Mouse (Mus musculus): ENCODE results near the gene Bcas1. TPM values are rescaled to one million over a fixed set of nuclear protein-coding genes. Genes with fewer than 3 reads are reported as not detected.

The Bcas1 gene
- polyA plus RNA-seq, 1 experiment from 2014 or later = 0.33 TPM

DNA sequence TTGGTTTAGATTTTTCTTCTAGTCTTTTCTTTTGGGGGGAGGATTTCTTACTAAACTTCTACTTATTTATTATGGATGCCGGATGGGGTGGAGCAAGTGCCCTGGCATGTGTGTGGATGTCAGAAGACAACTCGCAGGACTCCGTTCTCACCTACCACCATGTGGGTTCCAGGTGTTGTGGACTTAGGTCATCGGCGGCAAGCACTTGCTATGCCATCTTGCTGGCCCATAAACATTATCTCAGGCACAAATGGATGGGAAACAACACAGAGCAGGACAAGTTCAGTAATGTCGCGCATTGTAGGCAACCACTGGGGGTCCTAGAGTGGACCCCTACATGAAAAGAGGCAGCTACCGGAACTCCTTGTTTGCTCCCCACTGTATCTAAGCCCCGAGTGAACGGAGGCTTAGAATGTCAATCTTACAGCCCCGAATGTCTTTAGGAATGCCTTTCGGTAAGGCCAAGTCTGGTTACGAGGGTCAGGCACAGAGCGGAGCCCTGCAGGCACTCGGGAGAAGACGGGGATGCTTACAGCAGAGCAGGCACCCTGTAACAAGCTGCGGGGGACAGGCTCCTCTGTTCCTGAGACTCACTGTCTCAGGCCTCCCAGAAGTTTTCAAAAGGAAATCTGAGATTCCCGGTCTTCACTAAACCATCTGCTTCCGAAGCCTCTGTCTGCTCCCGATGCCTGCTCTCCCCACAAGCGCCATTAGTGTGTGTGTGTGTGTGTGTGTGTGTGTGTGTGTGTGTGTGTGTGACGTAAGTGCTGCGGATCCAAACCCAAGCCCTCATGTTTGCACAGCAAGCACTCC lies 16.8 kb downstream of the Bcas1 start:
- 0 out of 2 replicates have a peak overlapping the region, but pooled peaks have one; percentile 6 for H3K4me3 ChIP-seq (ENCODE audit: low read depth, low read length)
- ATAC-seq (replicated peaks; ENCODE audit: low FRiP score) (0 out of 2 replicates have a peak, but pooled peaks have one; percentile 39), DNase-seq (ENCODE audit: low spot score) (no peak)
- H3K4me1 ChIP-seq (replicated peaks; ENCODE audit: control insufficient read depth, insufficient read depth, low read length) = no peaks in the 10 kb centered on the region
- H3K4me2 ChIP-seq (ENCODE audit: low read depth, low read length, severe bottlenecking) = peak overlapping the region; percentile 29; the same call in 1 of the 2 replicates
- H3K27me3 ChIP-seq (ENCODE audit: control insufficient read depth, insufficient read depth, low read length) = no peaks in the 10 kb centered on the region
- 36% methylated on average over 23 of the region's 23 CpGs for WGBS
- H3K27ac ChIP-seq (ENCODE audit: low read depth, low read length) = no peak overlapping the region
- H3K36me3 ChIP-seq (ENCODE audit: control insufficient read depth, insufficient read depth, low read length) = no peaks in the 10 kb centered on the region
- peak overlapping the region; percentile 28; the same call in 1 of the 2 replicates for H3K9ac ChIP-seq (ENCODE audit: low read length)
- H3K9me3 ChIP-seq (ENCODE audit: control insufficient read depth, low read length) = no peaks in the 10 kb centered on the region

DNA sequence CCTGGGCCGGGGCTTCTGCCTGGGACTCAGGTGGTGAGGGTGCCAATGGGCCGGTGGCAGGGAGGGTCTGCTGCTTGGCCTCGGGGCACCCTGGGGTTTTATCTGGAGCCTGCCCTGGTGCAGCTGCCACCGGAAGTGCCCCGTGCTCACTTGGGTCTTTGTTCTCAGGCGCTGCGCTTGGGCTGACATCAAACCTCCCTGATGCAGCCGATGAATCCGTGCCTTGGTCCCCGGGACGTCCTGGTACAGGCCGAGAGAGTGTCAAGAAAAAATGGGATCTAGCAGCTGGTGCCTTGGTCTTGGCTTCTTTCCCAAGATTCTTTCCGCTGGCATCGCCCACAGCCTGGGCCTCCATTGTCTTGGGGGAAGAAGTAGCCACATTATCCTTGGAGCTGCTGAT lies 21.2 kb downstream of the Bcas1 start:
- no peak for ATAC-seq (replicated peaks; ENCODE audit: low FRiP score)
- Histone ChIP-seq H3K4me2 (ENCODE audit: low read depth, low read length, severe bottlenecking) (no peak overlapping the region), H3K27ac (ENCODE audit: low read depth, low read length) (no peak overlapping the region), H3K4me3 (ENCODE audit: low read depth, low read length) (no peak overlapping the region), H3K36me3 (ENCODE audit: control insufficient read depth, insufficient read depth, low read length) (no peaks in the 10 kb centered on the region), H3K9ac (ENCODE audit: low read length) (no peak overlapping the region), H3K4me1 (replicated peaks; ENCODE audit: control insufficient read depth, insufficient read depth, low read length) (no peaks in the 10 kb centered on the region; the same call in 1 of the 2 replicates), H3K9me3 (ENCODE audit: control insufficient read depth, low read length) (no peaks in the 10 kb centered on the region), H3K27me3 (ENCODE audit: control insufficient read depth, insufficient read depth, low read length) (no peaks in the 10 kb centered on the region)
- WGBS = 68% methylated on average over 14 of the region's 14 CpGs
- no peak for DNase-seq (ENCODE audit: low spot score)

GRCm38 (mm10) chr2:170404781-170405573 lies 22.7 kb downstream of the Bcas1 start:
- 20% methylated on average over 18 of the region's 18 CpGs for WGBS

DNA sequence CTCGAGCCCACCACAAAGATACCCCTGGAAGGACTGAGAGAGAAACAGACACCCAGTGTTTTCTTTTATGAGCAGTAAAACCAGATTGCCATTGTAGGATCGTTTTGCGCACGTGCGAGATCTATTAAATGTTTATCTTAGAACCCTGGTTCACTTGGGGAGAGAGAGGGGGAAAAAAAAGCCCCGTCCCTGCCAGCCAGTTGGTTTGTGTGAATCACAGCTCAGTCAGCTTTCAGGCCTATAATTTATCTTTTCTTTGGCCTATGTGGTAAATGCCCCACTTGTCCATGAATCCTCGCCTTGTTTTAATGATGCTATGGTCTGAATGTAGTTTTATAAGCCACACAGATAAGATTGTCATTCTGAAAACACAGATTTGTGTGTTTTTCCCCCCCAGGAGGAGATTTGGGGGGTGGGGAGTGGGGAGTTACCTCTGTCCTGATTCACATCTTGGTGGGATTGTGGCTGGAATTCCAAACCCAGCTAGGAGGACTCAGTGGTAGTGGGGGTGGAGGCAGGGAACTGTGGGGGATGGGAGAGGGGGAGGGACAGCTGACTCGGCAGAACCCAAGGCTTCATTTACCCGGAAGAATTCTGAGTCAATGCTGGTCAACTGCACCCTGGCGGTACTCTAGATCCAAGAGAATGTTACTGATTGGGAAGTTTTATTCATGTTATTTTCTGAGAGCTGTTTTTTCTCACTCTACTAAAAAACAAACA lies 23.8 kb downstream of the Bcas1 start:
- 41% methylated on average over 10 of the region's 10 CpGs for WGBS
- Histone ChIP-seq H3K4me3 (ENCODE audit: low read depth, low read length) (no peak overlapping the region), H3K27me3 (ENCODE audit: control insufficient read depth, insufficient read depth, low read length) (no peaks in the 10 kb centered on the region), H3K4me1 (replicated peaks; ENCODE audit: control insufficient read depth, insufficient read depth, low read length) (no peaks in the 10 kb centered on the region; the same call in 1 of the 2 replicates), H3K9ac (ENCODE audit: low read length) (no peak overlapping the region), H3K4me2 (ENCODE audit: low read depth, low read length, severe bottlenecking) (no peak overlapping the region), H3K9me3 (ENCODE audit: control insufficient read depth, low read length) (no peaks in the 10 kb centered on the region), H3K27ac (ENCODE audit: low read depth, low read length) (no peak overlapping the region), H3K36me3 (ENCODE audit: control insufficient read depth, insufficient read depth, low read length) (no peaks in the 10 kb centered on the region)
- no peak for ATAC-seq (replicated peaks; ENCODE audit: low FRiP score)
- no peak for DNase-seq (ENCODE audit: low spot score)

More at GRCm38 (mm10) chr2:170404781-170405573, 22.7 kb downstream of the Bcas1 start:
- Histone ChIP-seq H3K27me3 (ENCODE audit: control insufficient read depth, insufficient read depth, low read length) (no peaks in the 10 kb centered on the region), H3K36me3 (ENCODE audit: control insufficient read depth, insufficient read depth, low read length) (no peaks in the 10 kb centered on the region), H3K4me2 (ENCODE audit: low read depth, low read length, severe bottlenecking) (no peak overlapping the region), H3K4me1 (replicated peaks; ENCODE audit: control insufficient read depth, insufficient read depth, low read length) (no peaks in the 10 kb centered on the region; the same call in 1 of the 2 replicates), H3K9me3 (ENCODE audit: control insufficient read depth, low read length) (no peaks in the 10 kb centered on the region), H3K4me3 (ENCODE audit: low read depth, low read length) (no peak overlapping the region), H3K9ac (ENCODE audit: low read length) (no peak overlapping the region), H3K27ac (ENCODE audit: low read depth, low read length) (no peak overlapping the region)
- DNase-seq (ENCODE audit: low spot score) = no peak
- ATAC-seq (replicated peaks; ENCODE audit: low FRiP score) = no peak

- peak; percentile 68 for ATAC-seq (replicated peaks; ENCODE audit: low FRiP score)
- Histone ChIP-seq H3K4me2 (ENCODE audit: low read depth, low read length, severe bottlenecking) (peak overlapping the region; percentile 47), H3K9ac (ENCODE audit: low read length) (peak overlapping the region; percentile 47), H3K27ac (ENCODE audit: low read depth, low read length) (no peak overlapping the region), H3K4me3 (ENCODE audit: low read depth, low read length) (peak overlapping the region; percentile 20), H3K9me3 (ENCODE audit: control insufficient read depth, low read length) (no peaks in the 10 kb centered on the region), H3K27me3 (ENCODE audit: control insufficient read depth, insufficient read depth, low read length) (no peaks in the 10 kb centered on the region), H3K36me3 (ENCODE audit: control insufficient read depth, insufficient read depth, low read length) (no peaks in the 10 kb centered on the region), H3K4me1 (replicated peaks; ENCODE audit: control insufficient read depth, insufficient read depth, low read length) (no peaks in the 10 kb centered on the region; the same call in 1 of the 2 replicates)
- 3% methylated on average over 17 of the region's 17 CpGs for WGBS
- DNase-seq (ENCODE audit: low spot score) = peak; percentile 93
Measured at GRCm38 (mm10) chr2:170401211-170401799, 26.3 kb downstream of the Bcas1 start.

DNA sequence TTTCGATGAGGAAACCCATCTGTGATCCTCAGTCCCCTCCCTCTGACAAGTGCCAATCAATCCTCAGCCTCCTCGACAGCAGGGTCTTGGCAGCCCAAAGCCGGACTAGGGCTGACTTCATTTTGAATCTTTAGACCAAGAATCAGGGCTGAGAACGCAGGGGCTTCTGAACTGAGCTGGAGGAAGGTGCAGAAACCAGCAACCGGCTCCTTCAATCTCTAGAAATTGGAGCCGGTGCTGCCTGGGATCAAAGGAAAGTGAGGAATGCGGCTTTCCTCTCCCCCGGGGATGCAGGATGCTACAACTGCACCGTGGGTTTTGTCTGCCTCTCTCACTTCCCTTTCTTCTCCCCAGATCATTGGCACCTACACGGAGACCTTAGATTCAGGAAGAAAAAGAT lies 27.0 kb downstream of the Bcas1 start:
- DNase-seq (ENCODE audit: low spot score) = no peak
- H3K9ac ChIP-seq (ENCODE audit: low read length) = peak overlapping the region; percentile 47
- H3K27ac ChIP-seq (ENCODE audit: low read depth, low read length) = no peak overlapping the region
- 2% methylated on average over 10 of the region's 10 CpGs for WGBS
- peak overlapping the region; percentile 20; the same call in 1 of the 2 replicates for H3K4me3 ChIP-seq (ENCODE audit: low read depth, low read length)
- no peaks in the 10 kb centered on the region for H3K27me3 ChIP-seq (ENCODE audit: control insufficient read depth, insufficient read depth, low read length)
- no peaks in the 10 kb centered on the region; the same call in 1 of the 2 replicates for H3K4me1 ChIP-seq (replicated peaks; ENCODE audit: control insufficient read depth, insufficient read depth, low read length)
- peak overlapping the region; percentile 47; the same call in 1 of the 2 replicates for H3K4me2 ChIP-seq (ENCODE audit: low read depth, low read length, severe bottlenecking)
- no peak for ATAC-seq (replicated peaks; ENCODE audit: low FRiP score)
- no peaks in the 10 kb centered on the region for H3K9me3 ChIP-seq (ENCODE audit: control insufficient read depth, low read length)
- H3K36me3 ChIP-seq (ENCODE audit: control insufficient read depth, insufficient read depth, low read length) = no peaks in the 10 kb centered on the region

- Histone ChIP-seq H3K4me2 (ENCODE audit: low read depth, low read length, severe bottlenecking) (no peak overlapping the region), H3K4me1 (replicated peaks; ENCODE audit: control insufficient read depth, insufficient read depth, low read length) (no peaks in the 10 kb centered on the region), H3K27ac (ENCODE audit: low read depth, low read length) (no peak overlapping the region), H3K27me3 (ENCODE audit: control insufficient read depth, insufficient read depth, low read length) (no peaks in the 10 kb centered on the region), H3K36me3 (ENCODE audit: control insufficient read depth, insufficient read depth, low read length) (no peaks in the 10 kb centered on the region), H3K9me3 (ENCODE audit: control insufficient read depth, low read length) (peaks cover 2% of the 10 kb centered on the region; the same call in 1 of the 2 replicates), H3K9ac (ENCODE audit: low read length) (no peak overlapping the region), H3K4me3 (ENCODE audit: low read depth, low read length) (no peak overlapping the region)
- ATAC-seq (replicated peaks; ENCODE audit: low FRiP score) = no peak
- WGBS = 93% methylated on average over 1 of the region's 1 CpGs
- DNase-seq (ENCODE audit: low spot score) = no peak
Measured at GRCm38 (mm10) chr2:170391994-170392393, 35.7 kb downstream of the Bcas1 start.

GRCm38 (mm10) chr2:170388320-170388719 lies 39.3 kb downstream of the Bcas1 start:
- H3K4me2 ChIP-seq (ENCODE audit: low read depth, low read length, severe bottlenecking) = no peak overlapping the region
- WGBS = 82% methylated on average over 5 of the region's 5 CpGs
- no peak overlapping the region for H3K9ac ChIP-seq (ENCODE audit: low read length)
- H3K9me3 ChIP-seq (ENCODE audit: control insufficient read depth, low read length) = no peaks in the 10 kb centered on the region
- no peaks in the 10 kb centered on the region for H3K27me3 ChIP-seq (ENCODE audit: control insufficient read depth, insufficient read depth, low read length)
- DNase-seq (ENCODE audit: low spot score) = no peak
- H3K4me1 ChIP-seq (replicated peaks; ENCODE audit: control insufficient read depth, insufficient read depth, low read length) = no peaks in the 10 kb centered on the region
- ATAC-seq (replicated peaks; ENCODE audit: low FRiP score) = no peak
- H3K36me3 ChIP-seq (ENCODE audit: control insufficient read depth, insufficient read depth, low read length) = no peaks in the 10 kb centered on the region
- H3K4me3 ChIP-seq (ENCODE audit: low read depth, low read length) = no peak overlapping the region
- H3K27ac ChIP-seq (ENCODE audit: low read depth, low read length) = no peak overlapping the region
